Mouse (Mus musculus): Measurements from ENCODE around the gene Ccl9.

DNA sequence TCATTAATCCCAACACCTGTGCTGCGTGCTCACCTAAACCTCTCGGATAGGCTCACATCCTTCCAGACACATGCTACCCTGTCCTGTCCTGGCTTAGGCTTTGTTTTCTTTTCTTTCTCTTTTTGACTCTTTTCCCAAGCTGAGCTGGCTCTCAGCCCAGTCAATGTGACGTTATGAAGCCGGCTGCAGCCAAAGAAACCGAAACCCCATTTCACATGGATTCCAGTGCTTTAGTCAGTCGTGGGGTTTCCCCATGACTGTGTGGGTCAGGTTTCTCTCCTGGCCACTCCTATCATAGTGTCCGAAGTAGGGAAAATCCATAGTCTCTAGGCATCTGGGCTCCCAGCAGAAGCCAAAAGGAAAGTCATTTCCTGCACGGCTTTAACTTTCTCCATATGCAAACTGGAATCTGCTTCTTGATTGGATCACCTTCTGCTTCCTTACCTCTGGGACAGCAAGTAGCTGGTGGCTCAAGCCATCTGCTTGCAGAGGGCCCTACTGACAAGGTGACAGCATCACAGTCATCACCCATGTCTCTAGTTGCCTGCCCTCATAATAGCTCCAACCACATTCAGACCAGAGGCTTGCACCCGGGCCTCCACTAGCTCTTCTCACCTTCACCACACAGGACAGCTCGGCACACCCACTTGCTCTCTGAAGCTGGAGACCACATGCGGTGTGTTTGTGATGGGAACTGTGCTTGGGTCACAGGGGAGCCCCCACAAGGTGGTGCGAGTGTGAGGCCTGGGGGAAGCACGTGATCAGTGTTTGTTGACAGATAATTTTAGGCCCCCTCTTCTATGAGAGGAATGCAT is 43.6 kb downstream of the Ccl9 start:
- TF ChIP-seq CTCF (IDR thresholded peaks at IDR 0.05; ENCODE audit: low read depth, low read length) (no peak), EP300 (IDR thresholded peaks at IDR 0.05; ENCODE audit: insufficient read depth, low read depth, low read length) (no peak)

Measured in ES-Bruce4 (cell line).